Mouse (Mus musculus) intestine, embryonic 14.5 days (tissue): ENCODE data around the gene Sh3bgrl3. TPM values are rescaled to one million over a fixed set of nuclear protein-coding genes. Genes with fewer than 3 reads are reported as not detected.
"Not testable (repeated sequence)": the region's sequence is repeated elsewhere in the genome, so short reads cannot be mapped to it uniquely, and the experiment has no call there.

Experiments
- ATAC-seq: fragments of 200-750 bp; cut with Nextera tagmentation; replicated peaks from 2 replicates; pipeline ENCODE4 v1.8.0; 2017; ENCODE audit warnings: low read depth, moderate number of reproducible peaks, moderate TSS enrichment, moderate library complexity; ENCODE audit not compliant: low FRiP score, low TSS enrichment
- DNase-seq: peaks from one replicate; pipeline ENCODE4 v3.0.0-alpha.2; 2018; ENCODE audit warnings: low spot score
- H3K27ac ChIP-seq: fragments of 300-500 bp; sonication (generic); 2 replicates; pipeline ENCODE4 v1.5.1; 2014; ENCODE audit warnings: low read depth, mild to moderate bottlenecking, control low read depth
- H3K27me3 ChIP-seq: fragments of 300-500 bp; sonication (generic); replicated peaks from 2 replicates; pipeline ENCODE4 v1.6.1; 2014; ENCODE audit warnings: low read length, control low read depth; ENCODE audit not compliant: control insufficient read depth, insufficient read depth
- H3K36me3 ChIP-seq: fragments of 300-500 bp; sonication (generic); 2 replicates; pipeline ENCODE4 v1.6.1; 2014; ENCODE audit warnings: low read length, control low read depth; ENCODE audit not compliant: control insufficient read depth, insufficient read depth
- H3K4me1 ChIP-seq: fragments of 300-500 bp; sonication (generic); replicated peaks from 2 replicates; pipeline ENCODE4 v1.6.1; 2014; ENCODE audit warnings: low read length, control low read depth, mixed read lengths; ENCODE audit not compliant: control insufficient read depth, insufficient read depth
- H3K4me2 ChIP-seq: fragments of 300-500 bp; sonication (generic); 2 replicates; pipeline ENCODE4 v1.6.1; 2014; ENCODE audit warnings: low read length
- H3K4me3 ChIP-seq: fragments of 300-500 bp; sonication (generic); 2 replicates; pipeline ENCODE4 v1.5.1; 2014; ENCODE audit warnings: low read depth, low read length, control low read depth, mixed read lengths
- H3K9ac ChIP-seq: fragments of 300-500 bp; sonication (generic); 2 replicates; pipeline ENCODE4 v1.6.1; 2014; ENCODE audit warnings: mild to moderate bottlenecking, low read length
- H3K9me3 ChIP-seq: fragments of 300-500 bp; sonication (generic); 2 replicates; pipeline ENCODE4 v1.6.1; 2016; ENCODE audit warnings: low read length, control low read depth; ENCODE audit not compliant: control insufficient read depth
- WGBS: fragments of 180-500 bp; shearing (Covaris S2); extraction: QIAGEN DNeasy Blood & Tissue Kit; methylation state at CpG from one replicate; pipeline ENCODE4 v1.1.7; 2014; 5-methylcytosine and 5-hydroxymethylcytosine counted together
- polyA plus RNA-seq: library from polyadenylated mRNA; unstranded; fragments of >200 nt; fragmentation: Nextera tagmentation; extraction: Ambion mirVana; gene quantifications from 2 replicates; pipeline ENCODE4 v1.2.1, GENCODE M21; 2014

Gene Sh3bgrl3
- polyA plus RNA-seq, 1 experiment from 2014 or later = 393 TPM

GRCm38 (mm10) chr4:134157558-134157957 lies 29.0 kb upstream of the Sh3bgrl3 start:
- Histone ChIP-seq H3K9me3 (no peaks in the 10 kb centered on the region), H3K4me3 (no peak overlapping the region), H3K9ac (no peak overlapping the region), H3K27ac (no peak overlapping the region), H3K36me3 (peaks cover 12% of the 10 kb centered on the region; the same call in 1 of the 2 replicates), H3K4me1 (peaks cover 4% of the 10 kb centered on the region; the same call in 1 of the 2 replicates), H3K4me2 (no peak overlapping the region), H3K27me3 (no peaks in the 10 kb centered on the region)
- DNase-seq (no peak), ATAC-seq (no peak)
- WGBS = 85% methylated on average over 2 of the region's 2 CpGs

- DNase-seq (no peak), ATAC-seq (no peak)
- Histone ChIP-seq H3K9me3 (no peaks in the 10 kb centered on the region), H3K4me3 (no peak overlapping the region), H3K4me1 (peaks cover 4% of the 10 kb centered on the region; the same call in 1 of the 2 replicates), H3K9ac (no peak overlapping the region), H3K27me3 (no peaks in the 10 kb centered on the region), H3K36me3 (peaks cover 15% of the 10 kb centered on the region; the same call in 1 of the 2 replicates), H3K27ac (no peak overlapping the region), H3K4me2 (no peak overlapping the region)
- WGBS = 65% methylated on average over 8 of the region's 8 CpGs
These were observed 28.2 kb upstream of the Sh3bgrl3 start for GRCm38 (mm10) chr4:134156744-134157143.

- Histone ChIP-seq H3K27me3 (no peaks in the 10 kb centered on the region), H3K4me2 (no peak overlapping the region), H3K9ac (no peak overlapping the region), H3K4me1 (peaks cover 4% of the 10 kb centered on the region; the same call in 1 of the 2 replicates), H3K4me3 (no peak overlapping the region), H3K36me3 (peaks cover 21% of the 10 kb centered on the region), H3K27ac (no peak overlapping the region), H3K9me3 (no peaks in the 10 kb centered on the region)
- WGBS = 90% methylated on average over 10 of the region's 10 CpGs
- no peak for DNase-seq
- ATAC-seq = no peak
These were observed 27.4 kb upstream of the Sh3bgrl3 start for GRCm38 (mm10) chr4:134155961-134156465.

DNA sequence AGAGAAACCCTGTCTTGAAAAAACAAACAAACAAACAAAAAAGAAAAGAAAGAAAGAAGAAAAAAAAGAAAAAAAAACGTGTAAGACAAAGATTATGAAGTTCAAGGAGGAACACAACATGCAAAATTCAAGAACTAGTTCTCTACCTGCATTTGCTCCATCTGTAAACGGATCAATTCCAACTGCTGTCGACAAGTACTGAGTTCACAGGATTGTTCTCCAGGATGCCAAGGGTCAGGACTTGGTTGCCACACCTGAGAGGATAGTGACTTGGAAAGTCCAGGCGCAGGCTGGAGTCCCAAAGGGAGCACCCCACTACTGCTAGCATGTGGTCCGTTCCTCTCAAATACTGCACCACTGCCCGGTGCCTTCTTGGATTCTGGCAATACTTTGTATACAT lies 26.9 kb upstream of the Sh3bgrl3 start:
- DNase-seq (no peak), ATAC-seq (no peak)
- no peak overlapping the region for H3K4me3 ChIP-seq
- no peak overlapping the region for H3K9ac ChIP-seq
- peaks cover 4% of the 10 kb centered on the region; the same call in 1 of the 2 replicates for H3K4me1 ChIP-seq
- peaks cover 24% of the 10 kb centered on the region for H3K36me3 ChIP-seq
- no peaks in the 10 kb centered on the region for H3K27me3 ChIP-seq
- no peak overlapping the region for H3K27ac ChIP-seq
- H3K4me2 ChIP-seq = no peak overlapping the region
- WGBS = 87% methylated on average over 6 of the region's 6 CpGs
- no peaks in the 10 kb centered on the region for H3K9me3 ChIP-seq

DNA sequence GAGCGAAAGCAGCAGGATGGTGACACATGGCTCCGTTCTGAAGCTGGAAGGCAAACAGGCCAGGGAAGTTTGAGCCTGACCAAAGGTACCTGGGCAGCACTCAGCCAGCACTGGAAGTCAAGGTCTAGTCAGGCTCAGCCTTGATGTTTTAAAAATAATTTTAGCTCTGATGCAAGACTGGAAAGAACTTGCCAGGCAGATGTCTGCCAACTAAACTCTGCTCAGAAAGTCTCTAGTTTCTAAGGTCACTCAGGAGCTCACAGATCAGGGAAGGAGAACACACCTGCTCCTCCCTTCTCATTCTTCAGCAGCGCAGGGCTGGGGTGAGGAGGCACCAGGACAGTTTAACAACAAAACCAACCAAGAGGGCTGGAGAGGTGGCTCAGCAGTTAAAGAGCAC lies 25.8 kb upstream of the Sh3bgrl3 start:
- no peak overlapping the region for H3K4me3 ChIP-seq
- H3K9me3 ChIP-seq = no peaks in the 10 kb centered on the region
- H3K36me3 ChIP-seq = peaks cover 32% of the 10 kb centered on the region
- 98% methylated on average over 3 of the region's 3 CpGs for WGBS
- no peak for ATAC-seq
- DNase-seq = no peak
- no peaks in the 10 kb centered on the region for H3K27me3 ChIP-seq
- H3K4me1 ChIP-seq = peaks cover 4% of the 10 kb centered on the region; the same call in 1 of the 2 replicates
- no peak overlapping the region for H3K4me2 ChIP-seq
- no peak overlapping the region for H3K27ac ChIP-seq
- no peak overlapping the region for H3K9ac ChIP-seq

- peaks cover 39% of the 10 kb centered on the region for H3K36me3 ChIP-seq
- H3K27me3 ChIP-seq = no peaks in the 10 kb centered on the region
- H3K4me1 ChIP-seq = no peaks in the 10 kb centered on the region
- H3K27ac ChIP-seq = no peak overlapping the region
- H3K4me3 ChIP-seq = no peak overlapping the region
- DNase-seq (no peak), ATAC-seq (no peak)
- WGBS = 95% methylated on average over 3 of the region's 3 CpGs
- no peak overlapping the region for H3K4me2 ChIP-seq
- H3K9ac ChIP-seq = no peak overlapping the region
- no peaks in the 10 kb centered on the region for H3K9me3 ChIP-seq
These were observed 25.1 kb upstream of the Sh3bgrl3 start for GRCm38 (mm10) chr4:134153656-134154055.

GRCm38 (mm10) chr4:134152112-134152511 lies 23.5 kb upstream of the Sh3bgrl3 start:
- no peak for ATAC-seq
- no peak for DNase-seq
- Histone ChIP-seq H3K9ac (no peak overlapping the region), H3K4me2 (no peak overlapping the region), H3K9me3 (no peaks in the 10 kb centered on the region), H3K4me3 (no peak overlapping the region), H3K27me3 (no peaks in the 10 kb centered on the region), H3K27ac (no peak overlapping the region), H3K4me1 (no peaks in the 10 kb centered on the region), H3K36me3 (peaks cover 52% of the 10 kb centered on the region)
- WGBS = 88% methylated on average over 3 of the region's 3 CpGs

- DNase-seq (no peak), ATAC-seq (no peak)
- no peaks in the 10 kb centered on the region for H3K27me3 ChIP-seq
- no peaks in the 10 kb centered on the region for H3K4me1 ChIP-seq
- no peak overlapping the region for H3K9ac ChIP-seq
- no peak overlapping the region for H3K4me2 ChIP-seq
- H3K36me3 ChIP-seq = peaks cover 48% of the 10 kb centered on the region
- WGBS = 91% methylated on average over 4 of the region's 4 CpGs
- H3K27ac ChIP-seq = no peak overlapping the region
- H3K4me3 ChIP-seq = no peak overlapping the region
- no peaks in the 10 kb centered on the region for H3K9me3 ChIP-seq
These were observed 20.8 kb upstream of the Sh3bgrl3 start for GRCm38 (mm10) chr4:134149389-134149788.

GRCm38 (mm10) chr4:134144297-134144696 lies 15.7 kb upstream of the Sh3bgrl3 start:
- DNase-seq, H3K4me2 ChIP-seq, ATAC-seq, H3K27ac ChIP-seq, H3K9ac ChIP-seq, H3K9me3 ChIP-seq, H3K27me3 ChIP-seq, H3K4me3 ChIP-seq, H3K4me1 ChIP-seq: not testable (repeated sequence)
- WGBS = 96% methylated on average over 5 of the region's 5 CpGs
- peaks cover 24% of the 10 kb centered on the region for H3K36me3 ChIP-seq
